In genomic region chr14:78848941-78849911, GRCm38 (mm10) we compare ENCODE assay signal across 8 mouse cellular contexts. TPM values are rescaled to one million over a fixed set of nuclear protein-coding genes. Genes with fewer than 3 reads are reported as not detected.
DNase-seq lines count a peak whose midpoint lies in the region; ATAC-seq and TF ChIP-seq lines count a peak whose summit lies in the region.

Gene Vwa8, plus strand, starts transcription at chr14:78849052.

- peak within 1 kb of the TSS; percentile 96 for H3K4me3 ChIP-seq in cortical plate, adult 2 months (ENCODE audit: insufficient read depth, low read length)
- H3K4me3 ChIP-seq in left cerebral cortex, adult 2 months, result peak within 1 kb of the TSS; percentile 89

- TF ChIP-seq CTCF in cortical plate, adult 2 months (IDR thresholded peaks at IDR 0.05; ENCODE audit: extremely low read depth, insufficient read depth, low read length), result 0 out of 2 replicates have a peak, but pooled peaks have one; percentile 15
- TF ChIP-seq CTCF in left cerebral cortex, adult 2 months (IDR thresholded peaks at IDR 0.05), result peak; percentile 41

- peak; percentile 89 for DNase-seq in gastrocnemius, postnatal 10 days
- DNase-seq in hindlimb bud, embryonic 11.5 days (ENCODE audit: extremely low spot score, low read depth, low spot score), result peak; percentile 33
- peak; percentile 77 to 78 for DNase-seq in left cerebral cortex, adult 2 months (ENCODE audit: extremely low spot score in 1 of 2, low spot score in 2 of 2)
- peak; percentile 76 for DNase-seq in right cerebral cortex, adult 18-20 months
- DNase-seq in urinary bladder, adult 2 months (ENCODE audit: low spot score), result peak; percentile 81

- peak within 1 kb of the TSS; percentile 92 for H3K27ac ChIP-seq in cortical plate, adult 2 months (ENCODE audit: insufficient read depth, low read length)
- H3K27ac ChIP-seq in left cerebral cortex, adult 2 months, result peak within 1 kb of the TSS; percentile 95

- ATAC-seq in activated CD4-positive, CD25-positive, alpha-beta regulatory T cell, adult 4 months, result peak; percentile 78
- peak; percentile 93 for ATAC-seq in megakaryocyte, adult 5-6 weeks (ENCODE audit: poor library complexity, severe bottlenecking)

- 0 out of 2 replicates have a peak, but pooled peaks have one; percentile 23 for TF ChIP-seq POLR2A in cortical plate, adult 2 months (IDR thresholded peaks at IDR 0.05; ENCODE audit: extremely low read depth, insufficient read depth, low read length)

- H3K4me1 ChIP-seq in cortical plate, adult 2 months (ENCODE audit: control insufficient read depth, insufficient read depth, low read length), result peaks cover 10% of the 10 kb centered on the region

- intact Hi-C loops in left cerebral cortex, adult 2 months (cut with DNase I), result loop anchor here (1.0 to 5.0 kb wide), 3 partner anchors 52 to 180 kb away; no protein-coding TSS in a partner anchor

RNA-seq across cellular contexts. Expression of gene Vwa8, which starts in this region (rescaled TPM):
- polyA plus RNA-seq in activated CD4-positive, CD25-positive, alpha-beta regulatory T cell, adult 4 months (2017; shearing (Covaris generic)), result 1 to 10 TPM; 7.2 to 8.4 TPM
- 29.3 and 31.3 TPM in 2 replicates for polyA plus RNA-seq in cortical plate, adult 2 months (2012; rRNA removed)
- 10 to 100 TPM; 54.2 to 61.2 TPM for total RNA-seq in gastrocnemius, postnatal 10 days (2021)
- total RNA-seq in left cerebral cortex, adult 2 months (2021), result 10 to 100 TPM; 31.7 to 32.3 TPM
- total RNA-seq in megakaryocyte, adult 5-6 weeks (2015), result 7.9 and 9.0 TPM in 2 replicates
- 7.5 and 9.4 TPM in 2 replicates for total RNA-seq in megakaryocyte, adult 5-6 weeks (2017)
- polyA plus RNA-seq in urinary bladder, adult 2 months (2012; rRNA removed), result 23.9 and 28.6 TPM in 2 replicates

Comparison
In these comparisons a context has a peak if more than half of its experiments do, and no peak if none do; other contexts are left out.
1. Peak in every context shown above with its lines: DNase-seq, ATAC-seq, H3K4me3 ChIP-seq and H3K27ac ChIP-seq.
2. DNase-seq: peak in every context shown above with its lines; median percentile 89 in gastrocnemius, postnatal 10 days; 81 in urinary bladder, adult 2 months; 78 in left cerebral cortex, adult 2 months; 76 in right cerebral cortex, adult 18-20 months; 33 in hindlimb bud, embryonic 11.5 days.